12 mouse cellular contexts compared by ENCODE assay signal in the genomic region with DNA sequence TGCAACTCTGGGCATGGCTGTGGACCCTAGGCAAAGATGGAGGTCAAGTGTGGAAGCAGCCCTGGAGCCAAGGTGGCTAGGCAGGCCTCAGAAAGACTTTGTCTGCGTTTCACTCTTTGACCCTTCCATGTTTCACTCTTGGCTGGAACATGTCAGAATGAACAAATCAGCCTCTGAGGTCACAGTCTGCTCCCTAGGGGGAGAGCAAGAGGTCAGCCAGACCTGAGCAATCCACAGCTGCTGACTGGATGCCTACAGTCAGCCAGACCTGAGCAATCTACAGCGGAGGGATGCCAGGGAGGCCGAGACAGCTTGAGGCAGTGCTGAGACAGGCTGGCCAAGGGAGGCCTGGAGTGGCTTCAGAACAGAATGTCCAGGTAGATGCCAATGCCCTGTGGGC. TPM values are rescaled to one million over a fixed set of nuclear protein-coding genes. Genes with fewer than 3 reads are reported as not detected.
DNase-seq lines count a peak whose midpoint lies in the region; ATAC-seq and TF ChIP-seq lines count a peak whose summit lies in the region.
"Had no signal": no experiment of that assay in that cellular context is flagged by ENCODE, and none has a peak within 500 bp of the region (broad histone marks: within the 10 kb centered on the region; RNA-seq: fewer than 3 reads in every experiment).

No protein-coding gene starts in this region.

- ATAC-seq in lung, postnatal 0 days: no peak
- no peak for ATAC-seq in intestine, postnatal 0 days

- 57% methylated on average over 3 of the region's 3 CpGs for WGBS in lung, postnatal 0 days
- WGBS in intestine, postnatal 0 days: 65% methylated on average over 3 of the region's 3 CpGs

- H3K4me2 ChIP-seq in lung, postnatal 0 days (replicated peaks; ENCODE audit: low read depth, low read length): no peak overlapping the region
- no peak overlapping the region for H3K4me2 ChIP-seq in intestine, postnatal 0 days (replicated peaks; ENCODE audit: low read depth)
- H3K4me2 ChIP-seq: heart, embryonic 15.5 days; limb, embryonic 15.5 days had no signal

- no peak for TF ChIP-seq EP300 in lung, postnatal 0 days (IDR thresholded peaks at IDR 0.05)

- DNase-seq in lung, adult 18-20 months: peak; percentile 31 to 52
- no peak for DNase-seq in lung, postnatal 0 days (ENCODE audit: low spot score)
- peak; percentile 58 for DNase-seq in heart, postnatal 25 days (ENCODE audit: low spot score)
- DNase-seq in retina, embryonic 14.5 days (ENCODE audit: low spot score): peak; percentile 49
- no peak for DNase-seq in thymus, adult 18-20 months
- DNase-seq in layer of hippocampus, adult 18-20 months (ENCODE audit: low spot score in 2 of 2): no peak
- DNase-seq: cerebellum, postnatal 10 days had no signal

- H3K4me1 ChIP-seq in lung, postnatal 0 days (ENCODE audit: insufficient read depth, low read depth, low read length): 0 out of 2 replicates have a peak, but pooled peaks cover 2% of the 10 kb centered on the region
- H3K4me1 ChIP-seq in brown adipose tissue, adult 24 weeks (ENCODE audit: control insufficient read depth, insufficient read depth, insufficient read length, low read length): peaks cover 5% of the 10 kb centered on the region
- no peaks in the 10 kb centered on the region for H3K4me1 ChIP-seq in intestine, postnatal 0 days (replicated peaks; ENCODE audit: control insufficient read depth, insufficient read depth, low read length)

- H3K9ac ChIP-seq in lung, postnatal 0 days (replicated peaks; ENCODE audit: low read depth): no peak overlapping the region
- no peak overlapping the region for H3K9ac ChIP-seq in intestine, postnatal 0 days (ENCODE audit: low read depth, low read length)
- H3K9ac ChIP-seq: heart, embryonic 15.5 days; limb, embryonic 15.5 days had no signal

- H3K27ac ChIP-seq in lung, postnatal 0 days (ENCODE audit: low read length): no peak overlapping the region
- H3K27ac ChIP-seq in brown adipose tissue, adult 24 weeks (replicated peaks; ENCODE audit: low read depth, low read length): peak overlapping the region; percentile 90
- no peak overlapping the region for H3K27ac ChIP-seq in intestine, postnatal 0 days (ENCODE audit: low read depth, low read length)
- H3K27ac ChIP-seq: heart, embryonic 15.5 days; limb, embryonic 15.5 days had no signal

- intact Hi-C loops in heart, postnatal 25 days (cut with DNase I): no loop called here

- H3K9me3 ChIP-seq in lung, postnatal 0 days (ENCODE audit: low read length): no peaks in the 10 kb centered on the region
- H3K9me3 ChIP-seq in intestine, postnatal 0 days (ENCODE audit: control insufficient read depth): no peaks in the 10 kb centered on the region
- H3K9me3 ChIP-seq: heart, embryonic 15.5 days had no signal

- H3K4me3 ChIP-seq in lung, postnatal 0 days (ENCODE audit: low read depth, low read length): no peak overlapping the region
- peak overlapping the region; percentile 51 for H3K4me3 ChIP-seq in brown adipose tissue, adult 24 weeks (ENCODE audit: insufficient read depth, low read depth, low read length)
- no peak overlapping the region for H3K4me3 ChIP-seq in intestine, postnatal 0 days (ENCODE audit: low read depth, low read length)
- H3K4me3 ChIP-seq: heart, embryonic 15.5 days; limb, embryonic 15.5 days had no signal

- no peak for TF ChIP-seq CTCF in lung, postnatal 0 days (IDR thresholded peaks at IDR 0.05)
- no peak for TF ChIP-seq CTCF in intestine, postnatal 0 days (IDR thresholded peaks at IDR 0.05; ENCODE audit: low read depth)

- H3K36me3 ChIP-seq in lung, postnatal 0 days (ENCODE audit: insufficient read depth, low read length): no peaks in the 10 kb centered on the region
- no peaks in the 10 kb centered on the region for H3K36me3 ChIP-seq in intestine, postnatal 0 days (ENCODE audit: control insufficient read depth, insufficient read depth)
- H3K36me3 ChIP-seq: heart, embryonic 15.5 days; limb, embryonic 15.5 days had no signal

- no peaks in the 10 kb centered on the region for H3K27me3 ChIP-seq in lung, postnatal 0 days (replicated peaks; ENCODE audit: insufficient read depth, low read length)
- no peaks in the 10 kb centered on the region for H3K27me3 ChIP-seq in intestine, postnatal 0 days (replicated peaks; ENCODE audit: control insufficient read depth, insufficient read depth, low read length)
- H3K27me3 ChIP-seq: heart, embryonic 15.5 days; limb, embryonic 15.5 days had no signal

RNA-seq across cellular contexts. Expression of gene Dpep1, which starts 4.7 kb away (rescaled TPM):
- polyA plus RNA-seq in lung, postnatal 0 days (2015; fragmentation: Nextera tagmentation; extraction: Ambion mirVana): 98.1 and 104 TPM in 2 replicates
- 29.4 and 31.2 TPM in 2 replicates for polyA plus RNA-seq in brown adipose tissue, adult 24 weeks (2012; ENCODE audit: insufficient read depth, insufficient read length, missing spikeins)
- 10 to 100 TPM; 29.6 to 30.7 TPM for total RNA-seq in heart, postnatal 25 days (2021)
- polyA plus RNA-seq in intestine, postnatal 0 days (2015; fragmentation: Nextera tagmentation; extraction: Ambion mirVana): 30.8 and 32.7 TPM in 2 replicates
- total RNA-seq in layer of hippocampus, adult 18-20 months (2021): under 1 TPM; 0.22 to 0.89 TPM
- total RNA-seq: MEL had no signal

RNA-seq across cellular contexts. Expression of gene Sult5a1, which starts 23.3 kb away (rescaled TPM):
- polyA plus RNA-seq in lung, postnatal 0 days (2015; fragmentation: Nextera tagmentation; extraction: Ambion mirVana): 18.3 TPM in 2 replicates
- polyA plus RNA-seq in brown adipose tissue, adult 24 weeks (2012; ENCODE audit: insufficient read depth, insufficient read length, missing spikeins): 3.4 and 4.3 TPM in 2 replicates
- 1 to 10 TPM in 1 of 2 experiments, under 1 TPM in 1; 0.56 to 1.1 TPM for total RNA-seq in heart, postnatal 25 days (2021)
- 3.4 and 3.5 TPM in 2 replicates for polyA plus RNA-seq in intestine, postnatal 0 days (2015; fragmentation: Nextera tagmentation; extraction: Ambion mirVana)
- 1 to 10 TPM; 2.2 to 3.2 TPM for total RNA-seq in layer of hippocampus, adult 18-20 months (2021)

RNA-seq across cellular contexts. Expression of gene Chmp1a, which starts 31.2 kb away (rescaled TPM):
- 127 and 130 TPM in 2 replicates for polyA plus RNA-seq in lung, postnatal 0 days (2015; fragmentation: Nextera tagmentation; extraction: Ambion mirVana)
- polyA plus RNA-seq in brown adipose tissue, adult 24 weeks (2012; ENCODE audit: insufficient read depth, insufficient read length, missing spikeins): 34.7 and 39.5 TPM in 2 replicates
- 10 to 100 TPM; 57.1 to 68.6 TPM for total RNA-seq in heart, postnatal 25 days (2021)
- 203 TPM in 2 replicates for polyA plus RNA-seq in intestine, postnatal 0 days (2015; fragmentation: Nextera tagmentation; extraction: Ambion mirVana)
- total RNA-seq in layer of hippocampus, adult 18-20 months (2021): 100 to 1,000 TPM in 1 of 2 experiments, 10 to 100 TPM in 1; 98.8 to 117 TPM

RNA-seq across cellular contexts. Expression of gene Spata33, which starts 31.2 kb away (rescaled TPM):
- 3.2 and 4.8 TPM in 2 replicates for polyA plus RNA-seq in lung, postnatal 0 days (2015; fragmentation: Nextera tagmentation; extraction: Ambion mirVana)
- polyA plus RNA-seq in brown adipose tissue, adult 24 weeks (2012; ENCODE audit: insufficient read depth, insufficient read length, missing spikeins): 5.8 TPM in 1 of 2 replicates, not detected in the other
- 10 to 100 TPM; 30.2 to 30.6 TPM for total RNA-seq in heart, postnatal 25 days (2021)
- polyA plus RNA-seq in intestine, postnatal 0 days (2015; fragmentation: Nextera tagmentation; extraction: Ambion mirVana): 0.55 and 1.2 TPM in 2 replicates
- total RNA-seq in layer of hippocampus, adult 18-20 months (2021): 10 to 100 TPM in 1 of 2 experiments, 1 to 10 TPM in 1; 6.0 to 10.4 TPM

RNA-seq across cellular contexts. Expression of gene Cdk10, which starts 43.3 kb away (rescaled TPM):
- polyA plus RNA-seq in lung, postnatal 0 days (2015; fragmentation: Nextera tagmentation; extraction: Ambion mirVana): 23.4 and 28.3 TPM in 2 replicates
- 11.4 and 12.3 TPM in 2 replicates for polyA plus RNA-seq in brown adipose tissue, adult 24 weeks (2012; ENCODE audit: insufficient read depth, insufficient read length, missing spikeins)
- total RNA-seq in heart, postnatal 25 days (2021): 10 to 100 TPM; 22.7 to 24.3 TPM
- 11.8 and 14.0 TPM in 2 replicates for polyA plus RNA-seq in intestine, postnatal 0 days (2015; fragmentation: Nextera tagmentation; extraction: Ambion mirVana)
- total RNA-seq in layer of hippocampus, adult 18-20 months (2021): 10 to 100 TPM; 85.8 to 95.4 TPM

Comparison
In these comparisons a context has a peak if more than half of its experiments do, and no peak if none do; other contexts are left out.
1. DNase-seq: peak in lung, adult 18-20 months (2 of 2), heart, postnatal 25 days (single experiment) and retina, embryonic 14.5 days (single experiment); none in lung, postnatal 0 days (single experiment), thymus, adult 18-20 months (0 of 2) and layer of hippocampus, adult 18-20 months (0 of 2).